Mouse (Mus musculus) T-helper 2 cell (primary cell): ENCODE results near the gene Gm21394.
"Not testable (repeated sequence)": the region's sequence is repeated elsewhere in the genome, so short reads cannot be mapped to it uniquely, and the experiment has no call there.

Experiments used
- in situ Hi-C: fragments of 300-600 bp; cut with MboI, MseI; formaldehyde crosslinking; loops from one replicate; pipeline ENCODE4 v1.15.1; 2025; ENCODE audit warnings: high pct_unique_total_duplicates

Gene Gm21394

DNA sequence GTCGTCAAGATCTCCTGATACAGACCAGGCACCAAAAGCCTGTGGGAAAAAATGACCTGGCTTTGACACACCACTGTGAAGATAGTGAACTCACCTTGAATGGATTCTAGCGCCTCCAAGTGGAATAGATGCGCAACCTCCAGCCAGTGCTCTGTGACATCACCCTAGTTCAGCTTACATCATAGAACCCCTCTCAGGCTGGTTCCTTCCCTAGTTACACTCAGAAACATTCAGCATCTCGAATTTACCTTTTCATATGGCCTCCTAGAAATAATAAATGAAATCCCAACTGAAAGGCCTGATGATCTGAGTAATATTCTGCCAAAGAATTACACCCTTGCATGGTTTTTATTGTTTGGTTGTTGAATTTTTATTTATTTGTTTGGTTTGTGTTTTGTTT is at the start of gene Gm21394:
Gene Gm21394 (minus strand): TSS at position 101 of the 400 bp plus-strand sequence.
- in situ Hi-C loops, result not testable (repeated sequence)
